Mouse (Mus musculus) olfactory bulb, adult 2 months (tissue): ENCODE results near the gene Sap30.

Source experiments
- CTCF ChIP-seq: fragments of 200-500 bp; IDR thresholded peaks from 2 replicates; pipeline ENCODE4 v1.5.1; 2012; ENCODE audit warnings: low read depth, mild to moderate bottlenecking, low read length, moderate library complexity; ENCODE audit not compliant: insufficient read depth
- POLR2A ChIP-seq: fragments of 200-500 bp; IDR thresholded peaks from 2 replicates; pipeline ENCODE4 v1.6.1; 2012; ENCODE audit warnings: mild to moderate bottlenecking, low read depth, low read length, moderate library complexity; ENCODE audit not compliant: insufficient read depth

GRCm38 (mm10) chr8:57512141-57513056 is 24.7 kb upstream of the Sap30 start:
- TF ChIP-seq POLR2A, result peak; percentile 13; the same call in 1 of the 2 replicates
- TF ChIP-seq CTCF, result no peak
